Mouse (Mus musculus): ENCODE measurements around the gene Samm50. TPM values are rescaled to one million over a fixed set of nuclear protein-coding genes. Genes with fewer than 3 reads are reported as not detected.

The Samm50 gene
- total and polyA plus RNA-seq, 3 experiments, result 55.3 to 132 (median 79.3) TPM

DNA sequence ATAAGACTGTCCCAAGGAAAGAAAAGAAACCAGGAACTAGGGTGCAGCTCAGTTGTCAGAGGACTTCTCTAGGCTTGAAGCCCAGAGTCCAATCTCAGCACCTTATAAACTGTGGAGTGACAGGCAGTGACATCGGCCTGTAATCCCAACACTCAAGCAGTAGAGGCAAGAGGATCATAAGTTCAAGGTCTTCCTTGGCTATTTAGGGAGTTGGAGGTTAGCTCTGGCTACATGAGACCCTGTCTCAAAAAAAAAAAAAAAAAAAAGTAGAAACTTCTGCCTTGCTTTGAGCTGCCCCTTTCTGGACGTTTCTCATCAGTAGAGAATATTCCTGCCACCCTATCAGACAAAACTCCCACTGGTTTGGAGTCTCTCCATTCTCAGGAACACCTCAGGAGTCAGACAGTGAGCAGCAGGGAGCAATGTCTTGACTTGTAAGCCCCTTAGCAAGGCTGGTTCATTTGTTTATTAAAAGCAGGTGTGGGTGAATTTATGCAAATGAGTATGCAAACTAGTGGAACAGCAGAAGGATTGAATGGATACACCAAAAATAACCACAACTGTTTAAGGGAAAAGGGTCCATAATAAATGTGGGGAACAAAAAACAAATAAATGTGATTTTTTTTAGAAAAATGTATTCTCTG is 3.0 kb upstream of the Samm50 start:
- TF ChIP-seq JUN (IDR thresholded peaks at IDR 0.05; ENCODE audit: insufficient read depth, low read depth, low read length), result no peak
- no peak for TF ChIP-seq BHLHE40 (IDR thresholded peaks at IDR 0.05; ENCODE audit: low read depth, low read length)
- no peak for TF ChIP-seq CHD2 (IDR thresholded peaks at IDR 0.05; ENCODE audit: low read length)
- no peak for TF ChIP-seq MAZ (IDR thresholded peaks at IDR 0.05; ENCODE audit: low read depth, low read length)
- TF ChIP-seq KAT2A (IDR thresholded peaks at IDR 0.05; ENCODE audit: insufficient replicate concordance, low read length), result no peak
- no peak for TF ChIP-seq ZKSCAN1 (IDR thresholded peaks at IDR 0.05; ENCODE audit: borderline replicate concordance, low read depth, low read length)
- TF ChIP-seq E2F4 (IDR thresholded peaks at IDR 0.05; ENCODE audit: insufficient replicate concordance, low read depth, low read length), result no peak
- TF ChIP-seq CHD1 (IDR thresholded peaks at IDR 0.05; ENCODE audit: low read depth, low read length), result no peak
- TF ChIP-seq MYC (IDR thresholded peaks at IDR 0.05; ENCODE audit: low read depth, low read length), result no peak
- DNase-seq (ENCODE audit: extremely low read depth), result no peak
- in situ Hi-C loops (cut with MboI; ENCODE audit: low pct_ligation_motif_present, low pct_unique_long_range_greater_than_20kb, low sequenced_read_pairs) (no loop called here), dilution Hi-C loops (cut with MboI; ENCODE audit: extremely low pct_ligation_motif_present, extremely low pct_unique_long_range_greater_than_20kb, low sequenced_read_pairs) (no loop called here)
- H3K9me3 ChIP-seq (replicated peaks; ENCODE audit: low read length), result no peaks in the 10 kb centered on the region
- no peak overlapping the region for H3K9ac ChIP-seq (ENCODE audit: insufficient read depth, low read depth)
- no peak overlapping the region for H3K4me2 ChIP-seq (ENCODE audit: insufficient read depth, low read depth, poor library complexity, severe bottlenecking)
- no peaks in the 10 kb centered on the region for H3K27me3 ChIP-seq (replicated peaks)
- peaks cover 3 to 52% of the 10 kb centered on the region in 2 experiments for H3K4me1 ChIP-seq (ENCODE audit: control insufficient read depth in 1 of 2, insufficient read depth in 2 of 2)
- no peak overlapping the region for H3K4me3 ChIP-seq (replicated peaks in 1 of 3; ENCODE audit: low read depth in 2 of 3, low read length in 2 of 3, poor library complexity in 1 of 3)
- peaks cover 0 to 6% of the 10 kb centered on the region in 2 experiments for H3K36me3 ChIP-seq (replicated peaks in 1 of 2; ENCODE audit: control insufficient read depth in 1 of 2, insufficient read depth in 1 of 2, low read length in 1 of 2)
- peaks cover 7% of the 10 kb centered on the region for H3K79me2 ChIP-seq (replicated peaks; ENCODE audit: control insufficient read depth, extremely low read depth, insufficient read depth, poor library complexity, severe bottlenecking)
- H3K27ac ChIP-seq (ENCODE audit: insufficient read depth, low read depth), result no peak overlapping the region

DNA sequence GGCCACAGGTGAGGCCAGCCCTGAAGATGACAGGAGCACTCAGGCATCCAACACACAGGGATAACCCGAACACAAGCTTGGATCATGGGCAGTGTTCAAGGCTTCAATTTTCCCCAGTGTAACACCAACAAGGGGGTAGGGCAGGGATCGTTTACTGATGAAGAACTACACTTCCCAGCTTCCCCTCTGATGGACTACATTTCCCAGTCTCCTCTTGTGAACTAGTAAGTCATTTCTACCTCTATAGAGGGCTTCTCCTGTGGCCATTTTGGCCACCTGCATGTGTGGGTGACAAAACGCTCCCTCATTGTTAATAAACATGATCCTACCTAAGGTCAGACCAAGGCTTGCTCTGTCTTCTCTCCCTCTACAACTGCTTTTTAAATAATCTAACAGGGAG is 2.2 kb upstream of the Samm50 start:
- Histone ChIP-seq H3K4me1 (ENCODE audit: control insufficient read depth in 1 of 2, insufficient read depth in 2 of 2) (peaks cover 3 to 48% of the 10 kb centered on the region in 2 experiments), H3K27me3 (replicated peaks) (no peaks in the 10 kb centered on the region), H3K9me3 (replicated peaks; ENCODE audit: low read length) (no peaks in the 10 kb centered on the region), H3K27ac (ENCODE audit: insufficient read depth, low read depth) (no peak overlapping the region), H3K36me3 (replicated peaks in 1 of 2; ENCODE audit: control insufficient read depth in 1 of 2, insufficient read depth in 1 of 2, low read length in 1 of 2) (peaks cover 0 to 15% of the 10 kb centered on the region in 2 experiments), H3K9ac (ENCODE audit: insufficient read depth, low read depth) (no peak overlapping the region), H3K4me3 (replicated peaks in 1 of 3; ENCODE audit: low read depth in 2 of 3, low read length in 2 of 3, poor library complexity in 1 of 3) (no peak overlapping the region), H3K4me2 (ENCODE audit: insufficient read depth, low read depth, poor library complexity, severe bottlenecking) (no peak overlapping the region), H3K79me2 (replicated peaks; ENCODE audit: control insufficient read depth, extremely low read depth, insufficient read depth, poor library complexity, severe bottlenecking) (peaks cover 7% of the 10 kb centered on the region)
- peak; percentile 61 for DNase-seq (ENCODE audit: extremely low read depth)
- TF ChIP-seq SMC3 (IDR thresholded peaks at IDR 0.05; ENCODE audit: low read depth, low read length) (no peak), E2F4 (IDR thresholded peaks at IDR 0.05; ENCODE audit: insufficient replicate concordance, low read depth, low read length) (no peak), USF2 (conservative IDR thresholded peaks at IDR 0.05; ENCODE audit: low read depth, low read length) (no peak), HCFC1 (IDR thresholded peaks at IDR 0.05; ENCODE audit: low read depth, low read length) (peak; percentile 96), JUN (IDR thresholded peaks at IDR 0.05; ENCODE audit: insufficient read depth, low read depth, low read length) (no peak), NRF1 (IDR thresholded peaks at IDR 0.05; ENCODE audit: low read depth, low read length) (no peak), ZNF384 (IDR thresholded peaks at IDR 0.05; ENCODE audit: low read depth, low read length) (no peak), MEF2A (IDR thresholded peaks at IDR 0.05; ENCODE audit: borderline replicate concordance, low read depth, low read length) (no peak), SIN3A (IDR thresholded peaks at IDR 0.05; ENCODE audit: low read length) (no peak), CTCF (conservative IDR thresholded peaks at IDR 0.05 in 1 of 2, IDR thresholded peaks at IDR 0.05 in 1 of 2; ENCODE audit: low read depth in 2 of 2, low read length in 2 of 2) (no peak), ETS1 (conservative IDR thresholded peaks at IDR 0.05; ENCODE audit: low read depth, low read length) (no peak), JUND (conservative IDR thresholded peaks at IDR 0.05; ENCODE audit: low read depth, low read length) (no peak), UBTF (IDR thresholded peaks at IDR 0.05; ENCODE audit: low read depth, low read length) (no peak), PAX5 (IDR thresholded peaks at IDR 0.05; ENCODE audit: low read length) (no peak), MYC (IDR thresholded peaks at IDR 0.05; ENCODE audit: low read depth, low read length) (peak; percentile 36; the same call in 1 of the 2 replicates), MAFK (IDR thresholded peaks at IDR 0.05; ENCODE audit: insufficient replicate concordance, low read length) (no peak), MAX (IDR thresholded peaks at IDR 0.05; ENCODE audit: low read length) (no peak), NELFE (IDR thresholded peaks at IDR 0.05; ENCODE audit: low read depth, low read length) (no peak), KAT2A (IDR thresholded peaks at IDR 0.05; ENCODE audit: insufficient replicate concordance, low read length) (peak; percentile 85; the same call in 1 of the 2 replicates), RCOR1 (conservative IDR thresholded peaks at IDR 0.05; ENCODE audit: low read depth, low read length) (no peak)
- in situ Hi-C loops (cut with MboI; ENCODE audit: low pct_ligation_motif_present, low pct_unique_long_range_greater_than_20kb, low sequenced_read_pairs), result no loop called here
- dilution Hi-C loops (cut with MboI; ENCODE audit: extremely low pct_ligation_motif_present, extremely low pct_unique_long_range_greater_than_20kb, low sequenced_read_pairs), result no loop called here

Data from CH12.LX (cell line).